Mouse (Mus musculus) liver, adult 2 months (tissue): ENCODE measurements at regions not wholly inside any gene's neighbourhood (a gene's known extent, or its start where the extent isn't known, plus 50 kb on each side); places are given as distances from the start of the nearest gene placed in this dataset.
"Not testable (repeated sequence)": the region's sequence is repeated elsewhere in the genome, so short reads cannot be mapped to it uniquely, and the experiment has no call there.

Experiments
- DNase-seq: peaks from one replicate; pipeline ENCODE4 v3.0.0-alpha.2; 2011; ENCODE audit warnings: low read depth, low spot score; ENCODE audit errors: extremely low read depth
- H3K27ac ChIP-seq: fragments of 200-500 bp; replicated peaks from 2 replicates; pipeline ENCODE4 v1.5.1; 2012; ENCODE audit warnings: low read depth, mild to moderate bottlenecking, control low read depth, inconsistent platforms, low read length; ENCODE audit not compliant: insufficient read depth
- H3K27me3 ChIP-seq: fragments of 200-500 bp; 2 replicates; pipeline ENCODE4 v1.6.1; 2012; ENCODE audit warnings: mild to moderate bottlenecking, moderate library complexity, low read length, inconsistent platforms; ENCODE audit not compliant: control insufficient read depth, insufficient read depth
- H3K36me3 ChIP-seq: fragments of 200-500 bp; 2 replicates; pipeline ENCODE4 v1.6.1; 2012; ENCODE audit warnings: low read length, inconsistent platforms; ENCODE audit not compliant: control insufficient read depth, insufficient read depth
- H3K4me1 ChIP-seq: fragments of 200-500 bp; 2 replicates; pipeline ENCODE4 v1.6.1; 2011; ENCODE audit warnings: low read length; ENCODE audit not compliant: control insufficient read depth, insufficient read depth
- H3K4me3 ChIP-seq: fragments of 200-500 bp; 2 replicates; pipeline ENCODE4 v1.5.1; 2011; ENCODE audit warnings: low read depth, mild to moderate bottlenecking, control low read depth, low read length, moderate library complexity; ENCODE audit not compliant: insufficient read depth
- H3K79me2 ChIP-seq: fragments of 200-500 bp; 2 replicates; pipeline ENCODE4 v1.6.1; 2012; ENCODE audit warnings: inconsistent platforms, mild to moderate bottlenecking, low read length, moderate library complexity; ENCODE audit not compliant: control insufficient read depth, insufficient read depth
- H3K9ac ChIP-seq: fragments of 200-500 bp; 2 replicates; pipeline ENCODE4 v1.6.1; 2012; ENCODE audit warnings: low read depth, mild to moderate bottlenecking, control low read depth, inconsistent platforms, low read length
- CTCF ChIP-seq: fragments of 200-500 bp; IDR thresholded peaks from 2 replicates; pipeline ENCODE4 v1.5.1; 2011; ENCODE audit warnings: low read depth, low read length, control low read depth
- POLR2A ChIP-seq: fragments of 200-500 bp; IDR thresholded peaks from 2 replicates; pipeline ENCODE4 v1.6.1; 2011; ENCODE audit warnings: low read length, control low read depth; ENCODE audit not compliant: insufficient read depth; ENCODE audit errors: extremely low read depth
- WGBS: fragments of 180-500 bp; shearing (Covaris S2); methylation state at CpG from one replicate; pipeline ENCODE4 v1.1.7; 2018; 5-methylcytosine and 5-hydroxymethylcytosine counted together

GRCm38 (mm10) chr4:3069341-3069740 is 97.8 kb upstream of the Vmn1r2 start:
- WGBS = 52% methylated on average over 1 of the region's 1 CpGs
- DNase-seq = peak; percentile 15
- Histone ChIP-seq H3K36me3 (no peaks in the 10 kb centered on the region), H3K9ac (no peak overlapping the region), H3K4me3 (no peak overlapping the region), H3K4me1 (no peaks in the 10 kb centered on the region), H3K27me3 (no peaks in the 10 kb centered on the region), H3K27ac (no peak overlapping the region), H3K79me2 (no peaks in the 10 kb centered on the region)
- no peak for TF ChIP-seq CTCF
- no peak for TF ChIP-seq POLR2A

- 69% methylated on average over 6 of the region's 6 CpGs for WGBS
- H3K9ac ChIP-seq = not testable (repeated sequence)
Measured at GRCm38 (mm10) chr4:3071326-3071725, 95.8 kb upstream of the Vmn1r2 start.

GRCm38 (mm10) chr4:3079901-3080300 is 87.2 kb upstream of the Vmn1r2 start:
- Histone ChIP-seq H3K27ac (no peak overlapping the region), H3K27me3 (no peaks in the 10 kb centered on the region), H3K4me1 (no peaks in the 10 kb centered on the region), H3K4me3 (no peak overlapping the region), H3K36me3 (no peaks in the 10 kb centered on the region), H3K9ac (no peak overlapping the region), H3K79me2 (no peaks in the 10 kb centered on the region)
- TF ChIP-seq POLR2A (no peak), CTCF (no peak)
- 95% methylated on average over 1 of the region's 1 CpGs for WGBS
- peak; percentile 16 for DNase-seq

More at GRCm38 (mm10) chr4:3071326-3071725, 95.8 kb upstream of the Vmn1r2 start:
- H3K27ac ChIP-seq, H3K36me3 ChIP-seq, H3K4me3 ChIP-seq, H3K79me2 ChIP-seq, H3K4me1 ChIP-seq, H3K27me3 ChIP-seq, DNase-seq: not testable (repeated sequence)

- peak; percentile 31 for DNase-seq
- no peaks in the 10 kb centered on the region for H3K27me3 ChIP-seq
- H3K4me3 ChIP-seq = no peak overlapping the region
- no peak overlapping the region for H3K9ac ChIP-seq
- H3K27ac ChIP-seq = no peak overlapping the region
- TF ChIP-seq CTCF (no peak), POLR2A (no peak)
- H3K79me2 ChIP-seq = no peaks in the 10 kb centered on the region
- no peaks in the 10 kb centered on the region for H3K4me1 ChIP-seq
- 60% methylated on average over 7 of the region's 7 CpGs for WGBS
- no peaks in the 10 kb centered on the region for H3K36me3 ChIP-seq
Measured at GRCm38 (mm10) chr4:3080385-3081125, 86.6 kb upstream of the Vmn1r2 start.

GRCm38 (mm10) chr4:3081148-3081952 is 85.8 kb upstream of the Vmn1r2 start:
- Histone ChIP-seq H3K4me1 (no peaks in the 10 kb centered on the region), H3K79me2 (no peaks in the 10 kb centered on the region), H3K27me3 (no peaks in the 10 kb centered on the region), H3K9ac (no peak overlapping the region), H3K4me3 (no peak overlapping the region), H3K27ac (no peak overlapping the region), H3K36me3 (no peaks in the 10 kb centered on the region)
- TF ChIP-seq CTCF (no peak), POLR2A (no peak)
- WGBS = 59% methylated on average over 6 of the region's 6 CpGs
- peak; percentile 34 for DNase-seq
